Mouse (Mus musculus) CD4-positive, CD25-positive, alpha-beta regulatory T cell, adult 4 months (primary cell): ENCODE measurements at regions not wholly inside any gene's neighbourhood (a gene's known extent, or its start where the extent isn't known, plus 50 kb on each side); places are given as distances from the start of the nearest gene placed in this dataset.
A peak's percentile ranks its signal among the peaks of the same experiment; 100 is the strongest.

Experiments used
- ATAC-seq: one replicate; pipeline ENCODE4 v1.8.0; 2017

GRCm38 (mm10) chr11:82668026-82668425 is 96.1 kb downstream of the Cct6b start:
- no peak for ATAC-seq

DNA sequence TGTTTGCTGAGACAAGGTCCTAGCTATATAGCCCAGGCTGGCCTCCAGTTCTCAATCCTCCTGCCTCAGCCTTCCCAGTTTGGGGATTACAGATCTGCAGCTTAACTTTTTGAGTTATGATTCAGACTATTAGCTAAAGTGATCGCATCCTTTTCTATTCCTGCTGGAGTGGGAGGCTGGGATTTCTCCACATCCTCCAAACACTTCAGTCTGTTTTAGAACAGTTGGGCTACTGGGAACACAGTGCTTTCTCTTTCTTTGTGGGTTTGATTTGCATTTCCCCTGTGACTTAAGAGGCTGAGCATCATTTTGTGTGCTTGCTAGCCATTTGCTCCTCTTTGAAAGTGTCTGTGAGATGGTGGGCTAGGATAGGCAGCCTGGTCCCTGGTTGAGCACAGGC is 100.0 kb downstream of the Cct6b start:
- no peak for ATAC-seq

- no peak for ATAC-seq
These were observed 102.0 kb downstream of the Cct6b start for GRCm38 (mm10) chr11:82662086-82662485.

DNA sequence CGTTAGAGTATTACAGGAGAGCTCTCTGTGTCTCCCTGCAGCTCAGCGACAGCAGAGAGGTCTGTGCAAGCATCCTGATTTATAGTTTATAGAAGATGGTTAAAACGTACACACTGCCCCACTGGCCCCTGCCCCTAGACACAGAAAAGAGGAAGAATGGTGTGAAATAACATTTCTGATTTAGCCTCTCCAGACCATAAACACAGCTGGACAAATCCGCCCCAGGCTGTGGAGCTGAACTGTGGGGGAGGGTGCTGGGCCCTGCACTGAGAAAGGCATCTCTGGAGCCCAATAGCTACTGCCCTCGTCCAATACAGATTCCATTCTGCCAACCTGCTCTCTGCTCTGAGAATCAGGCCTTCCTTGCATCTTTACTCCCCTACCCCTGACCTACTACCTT is 112.4 kb downstream of the Cct6b start:
- ATAC-seq = no peak

- no peak for ATAC-seq
These were observed 125.6 kb downstream of the Cct6b start for GRCm38 (mm10) chr11:82638513-82638912.

DNA sequence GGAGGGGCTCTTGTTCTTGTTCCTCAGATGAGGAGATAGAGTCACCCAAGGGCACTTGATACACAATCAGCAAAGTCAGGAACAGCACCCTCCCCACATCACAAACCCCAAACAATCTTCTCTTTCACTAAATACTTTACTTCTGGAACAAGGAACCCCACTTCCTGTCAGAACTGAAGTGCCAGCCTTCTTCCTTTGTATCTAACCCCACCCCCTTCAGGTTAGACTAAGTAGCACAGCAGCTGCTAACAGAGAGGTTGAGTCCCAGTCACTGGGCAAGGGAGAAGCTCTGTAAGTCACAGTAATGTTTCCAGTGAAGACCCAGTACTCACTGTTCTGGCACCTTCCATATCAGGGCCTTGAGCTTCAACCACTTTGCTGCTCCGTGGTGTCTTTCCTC is 131.9 kb downstream of the Cct6b start:
- ATAC-seq = no peak

DNA sequence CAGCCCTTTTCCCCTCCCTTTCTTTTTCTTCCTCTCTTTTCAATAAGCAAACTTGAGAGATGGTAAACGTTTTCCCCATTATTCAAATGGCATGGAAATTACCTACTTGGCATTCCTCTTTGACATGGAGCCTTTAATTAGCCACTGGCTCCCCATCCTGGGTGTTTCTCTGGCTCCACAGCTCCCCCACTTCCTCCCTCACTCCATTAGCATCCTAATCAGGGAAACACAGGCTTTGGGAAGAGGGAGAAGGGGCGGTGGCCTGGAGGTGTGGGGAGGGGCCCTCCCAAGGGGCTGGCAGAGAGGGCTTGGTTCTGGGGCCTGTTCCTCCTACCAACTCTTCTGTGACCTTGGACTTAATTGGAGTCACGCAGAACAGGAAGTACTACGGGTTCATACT is 132.7 kb downstream of the Cct6b start:
- ATAC-seq = no peak

- no peak for ATAC-seq
These were observed 137.5 kb downstream of the Cct6b start for GRCm38 (mm10) chr11:82626501-82627111.

DNA sequence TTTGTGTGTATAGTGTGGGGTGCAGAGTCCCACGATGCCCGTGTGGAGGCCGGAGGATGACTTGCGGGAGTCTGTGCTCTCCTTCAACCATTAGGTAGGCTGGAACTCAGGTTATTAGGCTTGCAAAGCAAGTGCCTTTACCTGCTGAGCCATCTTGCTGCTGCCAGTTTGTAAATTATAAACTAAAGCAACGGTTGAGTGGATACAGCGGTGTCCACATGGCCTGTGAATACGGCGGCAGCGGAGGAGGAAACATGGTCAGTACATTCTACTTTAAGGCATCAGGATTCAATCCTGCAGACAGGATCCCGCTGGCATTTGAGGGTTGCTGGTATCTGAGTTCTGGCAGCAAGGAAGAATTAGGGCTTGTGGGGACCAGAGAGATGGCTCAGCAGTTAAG is 143.1 kb downstream of the Cct6b start:
- no peak for ATAC-seq

DNA sequence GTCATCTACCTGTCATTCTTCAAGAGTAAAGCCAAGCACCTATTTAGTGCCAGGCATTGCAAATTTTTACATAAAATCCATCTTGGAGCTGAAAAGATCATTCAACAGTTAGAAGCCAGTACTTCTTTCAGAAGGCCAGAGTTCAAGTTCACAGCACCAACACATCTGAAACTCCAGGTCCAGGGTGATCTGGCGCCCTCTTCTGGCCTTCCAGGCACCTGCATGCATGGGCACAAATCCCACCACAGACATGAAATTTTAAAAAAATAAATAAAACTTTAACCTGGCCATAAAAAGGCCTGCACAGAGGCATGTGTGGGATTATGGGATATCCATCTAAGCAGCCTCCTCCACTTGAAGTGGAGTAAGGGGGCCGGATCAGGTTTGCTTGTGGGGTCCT is 144.7 kb downstream of the Cct6b start:
- ATAC-seq = no peak

- no peak for ATAC-seq
These were observed 145.7 kb downstream of the Cct6b start for GRCm38 (mm10) chr11:82618457-82618856.

DNA sequence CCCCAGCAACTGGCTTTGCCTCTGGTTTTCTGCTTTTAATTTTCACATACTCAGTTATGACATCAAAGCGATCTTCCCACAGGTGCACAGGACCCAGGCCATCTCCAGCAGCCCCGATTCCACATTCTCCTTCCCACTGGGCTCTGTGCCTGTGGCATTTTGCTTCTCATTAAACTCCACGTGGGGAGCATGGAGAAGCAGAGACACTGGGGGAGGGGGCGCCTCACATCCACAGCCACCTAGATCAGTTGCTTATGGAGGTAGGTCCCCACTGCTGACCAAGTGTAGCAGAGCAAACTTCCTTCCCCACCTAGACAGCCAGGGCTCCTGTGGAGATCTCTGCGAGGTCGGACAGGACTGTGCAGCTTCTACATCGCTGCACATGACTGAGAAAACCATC is 147.3 kb downstream of the Cct6b start:
- ATAC-seq = no peak

DNA sequence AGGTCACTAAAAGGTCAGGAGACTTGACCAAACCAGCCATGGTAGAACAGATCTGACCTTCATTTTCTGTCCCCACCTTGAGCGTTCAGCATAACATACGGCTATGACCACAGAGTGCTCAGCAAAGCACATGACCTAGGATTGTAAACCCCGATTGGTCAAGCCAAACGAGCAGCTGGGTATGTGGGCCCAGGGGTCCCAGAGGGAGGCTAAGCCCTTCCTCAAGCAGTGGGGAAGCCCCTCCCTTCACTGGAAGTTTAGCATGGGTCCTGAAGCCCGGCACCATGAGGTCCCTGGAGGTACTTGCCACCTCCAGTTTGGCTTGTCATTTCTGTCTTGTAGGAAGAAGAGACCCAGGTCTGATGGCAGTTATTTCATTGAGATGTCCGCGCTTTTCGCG is 149.8 kb downstream of the Cct6b start:
- no peak for ATAC-seq

- peak; percentile 23 for ATAC-seq
These were observed 150.6 kb downstream of the Cct6b start for GRCm38 (mm10) chr11:82613503-82613902.

DNA sequence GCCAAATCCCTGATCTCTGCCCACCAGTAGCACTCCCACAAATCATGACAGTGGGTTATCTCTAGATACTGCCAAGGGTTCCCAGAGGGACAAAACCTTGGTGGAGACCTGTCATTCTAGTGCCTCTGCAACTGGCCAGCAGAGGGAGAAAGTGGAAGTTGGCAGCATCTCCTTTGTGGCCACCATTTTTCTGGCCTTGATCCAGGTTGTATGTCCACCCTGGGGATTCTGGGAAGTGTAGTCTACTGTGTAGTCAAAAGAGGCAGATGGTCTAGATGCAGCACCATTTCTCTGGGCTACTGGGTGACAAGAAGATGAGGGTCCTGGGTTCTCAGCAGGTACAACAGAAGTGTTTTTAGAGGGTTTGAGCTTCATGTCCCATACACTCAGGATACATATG is 152.1 kb downstream of the Cct6b start:
- ATAC-seq = no peak

DNA sequence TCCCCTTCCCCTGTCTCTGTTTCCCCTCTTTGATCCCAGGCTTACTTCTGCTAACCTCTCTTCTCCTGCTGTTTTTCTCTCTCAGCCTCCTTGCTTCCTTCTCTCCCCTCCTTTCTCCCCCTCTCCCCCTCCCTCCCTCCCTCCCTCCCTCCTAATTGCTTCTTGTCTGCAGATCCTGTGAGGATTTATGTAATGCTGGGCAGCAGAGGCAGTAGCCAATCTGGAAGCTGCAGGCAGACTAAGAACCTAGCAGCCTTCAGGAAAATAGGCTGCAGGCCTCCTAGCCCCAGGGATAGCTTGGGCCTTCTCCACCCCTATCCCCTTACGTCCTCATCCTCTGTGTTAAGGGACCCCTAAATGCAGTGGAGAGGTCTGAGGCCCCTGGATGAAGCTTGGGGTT is 155.2 kb downstream of the Cct6b start:
- no peak for ATAC-seq

GRCm38 (mm10) chr11:82607661-82608060 is 156.5 kb downstream of the Cct6b start:
- ATAC-seq = no peak

GRCm38 (mm10) chr11:82604251-82604835 is 159.8 kb downstream of the Cct6b start:
- no peak for ATAC-seq

DNA sequence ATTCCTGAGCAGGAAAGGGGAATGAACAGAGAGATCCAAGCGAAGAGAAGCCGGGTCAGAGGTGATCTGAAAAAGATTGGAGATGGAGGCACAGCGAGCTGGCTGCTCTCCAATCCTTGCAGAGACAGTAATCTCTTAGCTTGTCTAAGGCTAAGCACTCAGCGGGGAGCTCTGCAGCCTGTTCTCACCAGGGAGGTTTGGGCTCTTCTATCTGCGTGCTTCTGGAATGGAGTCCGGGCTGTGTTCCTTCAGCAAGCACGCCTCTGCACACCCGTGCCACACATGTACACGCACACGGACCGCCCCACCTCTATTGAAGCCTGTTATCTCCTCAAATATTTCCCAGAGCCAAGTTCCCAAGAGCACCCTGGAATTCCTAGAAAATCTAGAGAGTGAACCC is 161.3 kb downstream of the Cct6b start:
- no peak for ATAC-seq

DNA sequence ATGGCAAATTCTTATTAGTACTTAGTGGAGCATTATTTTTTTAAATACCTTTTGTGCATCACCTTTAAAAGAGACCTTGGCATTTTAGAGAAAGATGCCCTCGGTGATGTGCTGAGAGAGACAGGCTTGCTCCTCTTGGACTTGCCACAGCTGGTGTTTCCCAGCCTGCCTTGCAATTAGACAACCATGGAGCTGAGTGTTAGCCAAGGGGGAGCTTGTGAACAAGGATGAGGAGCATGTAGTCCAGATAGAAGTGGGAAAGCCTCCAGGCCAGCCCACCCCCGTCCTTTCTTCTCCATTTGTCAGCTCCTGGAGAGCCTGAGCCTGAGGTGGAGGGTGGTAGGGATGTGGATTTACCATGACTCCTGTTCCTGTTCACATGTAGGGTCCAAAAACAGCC is 161.9 kb downstream of the Cct6b start:
- no peak for ATAC-seq

DNA sequence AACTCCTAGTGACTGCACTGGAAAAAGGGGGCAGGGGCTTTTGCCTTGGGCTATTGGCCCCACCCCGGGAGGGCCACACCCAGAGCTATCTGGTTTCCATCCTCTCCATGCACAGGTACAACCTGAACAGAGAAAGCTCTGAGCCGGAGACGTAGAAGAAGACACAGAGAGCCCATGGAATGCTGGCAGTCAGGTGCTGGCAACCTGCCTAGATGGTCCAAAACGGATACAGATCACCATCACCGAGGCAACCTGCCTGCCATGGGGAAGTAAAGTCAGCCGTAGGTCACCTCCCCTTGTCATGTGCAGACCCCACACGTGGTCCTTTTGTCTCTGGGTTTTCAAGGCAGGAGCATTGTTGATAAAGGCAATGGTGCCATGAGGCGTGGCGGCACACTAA is 164.0 kb downstream of the Cct6b start:
- no peak for ATAC-seq

DNA sequence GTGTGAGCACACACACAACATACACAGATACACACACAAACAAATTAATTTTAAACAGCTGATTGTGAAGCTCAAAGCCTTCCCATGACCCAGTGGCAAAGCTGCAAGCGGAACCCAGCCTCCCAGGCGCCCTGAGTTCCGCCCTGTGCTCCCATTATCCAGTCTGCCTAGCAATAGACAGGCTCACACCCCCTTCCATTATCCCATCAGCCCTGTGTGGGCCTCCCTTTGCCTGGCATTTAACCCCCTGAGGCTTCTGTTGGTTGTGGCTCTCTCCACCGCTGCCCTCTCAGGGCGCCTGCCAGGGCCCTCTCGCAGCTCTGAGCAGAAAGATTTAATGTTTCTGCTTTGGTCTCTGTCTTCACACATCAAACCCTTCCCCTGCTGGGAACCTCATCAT is 166.4 kb downstream of the Cct6b start:
- no peak for ATAC-seq

GRCm38 (mm10) chr11:82596801-82597200 is 167.3 kb downstream of the Cct6b start:
- ATAC-seq = no peak

- ATAC-seq = no peak
These were observed 174.4 kb downstream of the Cct6b start for GRCm38 (mm10) chr11:82589761-82590160.

GRCm38 (mm10) chr11:82588744-82589143 is 175.4 kb downstream of the Cct6b start:
- no peak for ATAC-seq
